Mouse (Mus musculus): ENCODE data around the gene Lrrc47.

Gene Lrrc47

GRCm38 (mm10) chr4:154023754-154024601 lies 12.4 kb downstream of the Lrrc47 start:
- peak; percentile 46 for DNase-seq

DNA sequence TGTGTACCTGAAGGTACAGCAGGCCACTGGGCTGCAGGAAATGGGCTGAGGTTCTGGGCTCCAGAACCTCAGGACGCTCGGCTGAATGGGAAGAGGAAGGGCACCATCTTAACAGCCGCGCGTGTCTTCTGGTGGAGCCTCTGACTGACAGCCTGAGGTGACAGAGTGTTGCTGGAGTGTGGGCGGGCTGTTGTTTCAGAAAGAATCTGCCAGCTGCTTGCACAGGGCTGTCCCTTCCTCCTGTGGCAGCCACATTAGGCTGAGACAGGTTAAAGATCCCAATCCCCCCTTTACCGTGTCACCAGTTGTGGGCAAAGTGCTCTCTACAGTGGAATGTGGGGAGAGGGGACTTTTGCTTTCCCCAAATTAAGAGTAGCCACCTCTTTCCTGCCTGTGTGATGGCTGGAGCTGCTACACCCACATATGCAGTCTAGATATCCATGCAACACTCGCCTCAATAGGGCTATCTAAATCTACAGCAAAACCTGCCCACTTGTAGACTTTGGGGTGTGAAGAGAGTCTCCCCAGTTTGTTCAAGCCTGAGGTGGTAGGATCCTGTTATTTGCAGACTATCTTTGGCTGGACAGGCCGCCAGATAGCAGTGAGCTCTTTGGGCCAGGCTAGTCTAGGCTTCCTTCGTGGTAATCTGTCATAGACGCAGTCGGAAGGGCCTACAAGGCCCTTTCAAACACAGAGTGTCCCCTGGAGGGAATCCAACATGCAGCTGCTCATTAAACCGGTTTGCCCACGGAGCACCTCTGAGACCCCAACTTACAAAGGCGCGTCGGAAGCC lies 13.4 kb downstream of the Lrrc47 start:
- peak; percentile 46 for DNase-seq

DNA sequence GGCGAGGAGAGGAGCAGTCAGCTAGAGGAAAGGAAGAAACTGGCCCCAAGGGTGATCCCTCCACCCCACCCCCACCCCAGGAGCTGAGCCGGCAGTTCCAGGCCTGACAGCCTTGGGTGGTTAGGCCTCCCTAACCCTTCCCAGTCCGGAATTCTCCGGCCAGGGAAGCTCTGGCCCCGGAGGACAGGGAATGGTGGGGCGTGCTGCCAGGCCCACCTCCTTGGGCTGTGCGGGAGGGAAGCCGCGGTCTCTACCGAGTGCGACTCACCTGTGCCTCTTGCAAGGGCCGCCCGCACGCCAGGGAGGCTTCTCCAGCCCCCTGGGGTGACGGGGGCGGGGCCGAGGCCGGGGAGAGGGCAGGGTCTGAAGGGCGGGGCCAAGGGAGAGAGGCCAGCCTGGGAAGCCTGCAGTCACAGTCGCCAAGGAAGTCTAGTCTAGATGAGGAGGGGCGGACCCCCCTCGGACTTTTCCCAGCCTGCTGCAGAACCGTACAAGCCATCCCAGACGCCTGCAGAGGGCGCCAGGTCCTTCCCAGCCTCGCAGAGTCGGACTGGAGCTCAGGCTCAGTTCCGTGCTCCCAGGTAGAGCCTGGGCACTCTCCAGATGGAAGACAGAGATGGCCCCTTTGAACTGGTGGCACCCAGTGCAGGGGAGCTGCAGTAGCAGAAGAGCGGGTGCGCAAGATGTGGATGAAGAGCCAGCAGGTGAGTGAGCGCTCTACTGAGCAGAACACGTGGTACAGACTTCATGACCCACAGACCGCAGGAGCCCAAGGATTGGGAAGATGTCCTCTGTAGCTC lies 14.3 kb downstream of the Lrrc47 start, which contains the start of gene Smim1:
Gene Smim1, minus strand, starts transcription at position 590 of the 800 bp plus-strand sequence.
- DNase-seq: peak; percentile 94

GRCm38 (mm10) chr4:154026441-154026761 lies 14.9 kb downstream of the Lrrc47 start:
- DNase-seq: no peak

DNA sequence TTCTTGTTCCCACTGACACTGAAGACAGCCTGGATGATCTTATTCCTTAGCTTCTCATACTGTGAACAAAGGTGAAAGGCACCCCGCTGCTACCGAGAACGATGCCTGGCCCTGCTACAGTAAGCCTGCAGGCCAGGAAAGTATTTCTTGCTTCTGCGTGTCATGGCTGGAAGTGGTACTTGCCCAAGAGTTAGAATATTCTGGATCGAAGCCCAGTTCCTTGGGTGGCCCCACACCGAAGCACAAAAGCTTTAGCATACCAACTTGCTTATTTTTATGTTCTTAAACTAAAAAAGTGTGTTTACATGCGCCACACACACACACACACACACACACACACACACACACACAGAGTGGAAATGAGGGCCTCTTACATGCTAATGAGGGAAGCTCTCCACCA lies 16.5 kb downstream of the Lrrc47 start:
- no peak for DNase-seq

- DNase-seq: no peak
Observed at GRCm38 (mm10) chr4:154028646-154029045, 17.1 kb downstream of the Lrrc47 start.

DNA sequence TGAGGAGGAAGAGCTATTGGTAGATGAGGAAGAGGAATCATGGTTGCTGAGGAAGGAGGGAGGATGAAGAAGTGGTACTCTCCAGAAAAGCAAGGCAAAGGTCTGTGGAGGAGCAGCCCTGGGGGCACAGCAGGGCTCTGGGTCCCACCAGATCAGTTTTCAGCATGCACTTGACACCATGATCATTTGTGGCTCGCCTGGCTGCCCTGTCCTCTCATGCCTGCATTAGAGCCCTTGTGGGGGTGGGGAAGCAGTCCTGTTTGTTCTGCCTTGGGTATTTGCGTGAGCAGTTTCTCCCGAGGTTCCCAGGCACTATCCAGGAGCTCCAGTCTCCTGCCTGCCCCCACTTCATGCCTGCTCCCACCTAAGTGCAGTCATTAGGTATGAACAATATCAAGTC lies 25.6 kb downstream of the Lrrc47 start:
- DNase-seq: no peak

GRCm38 (mm10) chr4:154042577-154042976 lies 31.0 kb downstream of the Lrrc47 start, which contains the start of gene Ccdc27:
TSS of gene Ccdc27 (minus strand) at chr4:154042677.
- no peak for DNase-seq

DNA sequence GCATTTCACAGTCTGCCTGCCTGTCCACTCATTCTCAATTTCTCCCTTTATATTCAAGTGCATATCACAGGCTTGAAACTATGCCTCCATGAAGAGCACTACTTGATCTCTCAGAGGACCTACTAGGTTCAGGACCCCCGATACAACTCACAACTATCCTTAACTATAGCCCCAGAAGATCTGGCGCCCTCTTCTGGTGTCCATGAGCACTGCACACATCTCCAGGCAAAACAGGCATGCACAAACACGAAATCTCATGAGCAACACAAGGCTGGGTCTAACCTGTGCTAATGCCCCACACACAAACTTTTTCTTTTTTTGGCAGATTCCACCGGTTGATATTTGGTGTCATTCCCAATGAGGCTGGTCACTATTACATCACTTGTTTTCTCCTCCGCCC lies 34.3 kb downstream of the Lrrc47 start:
- DNase-seq: no peak

- DNase-seq: no peak
Observed at GRCm38 (mm10) chr4:154051401-154051800, 39.9 kb downstream of the Lrrc47 start.

GRCm38 (mm10) chr4:154053065-154053464 lies 41.5 kb downstream of the Lrrc47 start:
- DNase-seq: no peak

DNA sequence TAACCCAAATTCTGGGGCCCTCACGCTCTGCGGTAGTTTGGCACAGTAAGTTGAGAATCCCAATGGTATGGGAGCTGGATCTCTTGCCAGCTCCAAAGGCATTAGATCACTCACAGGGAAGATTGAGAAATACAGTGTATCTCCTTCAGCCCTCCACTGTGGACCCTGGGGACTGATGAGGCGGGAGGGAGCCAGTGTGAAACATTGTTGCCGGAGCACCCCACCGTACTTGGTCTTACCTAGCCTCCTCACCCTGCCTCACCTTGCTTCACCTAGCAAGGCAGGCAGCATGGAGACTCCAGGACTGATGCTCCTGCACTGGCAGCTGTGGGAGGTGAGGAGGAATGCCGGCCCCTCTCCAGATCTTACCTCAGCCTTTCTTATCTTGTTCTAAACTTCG lies 44.0 kb downstream of the Lrrc47 start:
- no peak for DNase-seq

GRCm38 (mm10) chr4:154056046-154056445 lies 44.5 kb downstream of the Lrrc47 start:
- DNase-seq: no peak

GRCm38 (mm10) chr4:154056661-154057060 lies 45.1 kb downstream of the Lrrc47 start:
- DNase-seq: no peak

- no peak for DNase-seq
Observed at GRCm38 (mm10) chr4:154057696-154058095, 46.2 kb downstream of the Lrrc47 start.

- peak; percentile 36 for DNase-seq
Observed at GRCm38 (mm10) chr4:154064827-154065773, 53.6 kb downstream of the Lrrc47 start.

DNA sequence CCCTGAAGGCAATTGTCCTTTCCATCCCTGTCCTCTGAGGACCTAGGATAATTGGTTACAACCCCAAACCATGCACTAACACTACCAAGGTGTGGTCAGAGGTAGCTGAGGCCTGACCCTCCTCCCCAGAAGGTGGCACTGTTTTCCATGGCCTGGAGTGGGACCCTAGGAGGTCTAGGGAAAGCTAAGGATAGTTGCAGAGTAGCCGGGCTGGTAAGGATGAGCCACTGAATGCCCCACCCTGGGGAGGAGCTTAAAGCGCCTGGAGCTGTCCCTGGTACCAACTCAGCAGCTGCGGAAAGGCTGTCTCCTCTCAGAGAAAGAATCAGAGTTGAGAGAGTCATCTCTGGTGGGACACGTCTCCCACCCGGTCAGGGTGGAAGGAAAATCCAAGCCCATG lies 59.4 kb downstream of the Lrrc47 start:
- peak; percentile 69 for DNase-seq

Data from kidney, postnatal 10 days (tissue).